Mouse (Mus musculus): ENCODE results near the gene Rer1. TPM values are rescaled to one million over a fixed set of nuclear protein-coding genes. Genes with fewer than 3 reads are reported as not detected.

Gene Rer1
- polyA plus RNA-seq, 1 experiment from 2014 or later, result 139 TPM

GRCm38 (mm10) chr4:155058325-155058724, 27.9 kb downstream of the Rer1 start:
- ATAC-seq (ENCODE audit: low FRiP score, low TSS enrichment) (no peak), DNase-seq (no peak)
- no peaks in the 10 kb centered on the region for H3K36me3 ChIP-seq (ENCODE audit: control insufficient read depth, insufficient read depth, low read length)
- H3K27ac ChIP-seq (replicated peaks; ENCODE audit: low read depth, low read length), result no peak overlapping the region
- no peak overlapping the region for H3K4me2 ChIP-seq (ENCODE audit: low read length)
- no peaks in the 10 kb centered on the region for H3K9me3 ChIP-seq (ENCODE audit: control insufficient read depth, low read length)
- H3K4me1 ChIP-seq (ENCODE audit: control insufficient read depth, insufficient read depth, low read length), result 0 out of 2 replicates have a peak, but pooled peaks cover 9% of the 10 kb centered on the region
- no peak overlapping the region for H3K4me3 ChIP-seq (replicated peaks; ENCODE audit: low read depth, low read length)
- 39% methylated on average over 10 of the region's 10 CpGs for WGBS
- no peaks in the 10 kb centered on the region for H3K27me3 ChIP-seq (ENCODE audit: control insufficient read depth, insufficient read depth, low read length)
- no peak overlapping the region for H3K9ac ChIP-seq (replicated peaks; ENCODE audit: low read length)

- no peaks in the 10 kb centered on the region for H3K36me3 ChIP-seq (ENCODE audit: control insufficient read depth, insufficient read depth, low read length)
These were observed 29.5 kb downstream of the Rer1 start, which contains the start of gene Plch2 for GRCm38 (mm10) chr4:155056724-155057123. Plch2 (minus strand) TSS chr4:155056784.

GRCm38 (mm10) chr4:155050116-155050515, 36.1 kb downstream of the Rer1 start:
- no peak for ATAC-seq (ENCODE audit: low FRiP score, low TSS enrichment)
- 83% methylated on average over 7 of the region's 7 CpGs for WGBS

More at GRCm38 (mm10) chr4:155056724-155057123, 29.5 kb downstream of the Rer1 start, which contains the start of gene Plch2:
- 64% methylated on average over 10 of the region's 10 CpGs for WGBS
- Histone ChIP-seq H3K27me3 (ENCODE audit: control insufficient read depth, insufficient read depth, low read length) (no peaks in the 10 kb centered on the region), H3K4me2 (ENCODE audit: low read length) (no peak within 1 kb of the TSS), H3K9ac (replicated peaks; ENCODE audit: low read length) (no peak within 1 kb of the TSS), H3K9me3 (ENCODE audit: control insufficient read depth, low read length) (no peaks in the 10 kb centered on the region), H3K4me3 (replicated peaks; ENCODE audit: low read depth, low read length) (no peak within 1 kb of the TSS), H3K27ac (replicated peaks; ENCODE audit: low read depth, low read length) (no peak within 1 kb of the TSS), H3K4me1 (ENCODE audit: control insufficient read depth, insufficient read depth, low read length) (0 out of 2 replicates have a peak, but pooled peaks cover 9% of the 10 kb centered on the region)
- ATAC-seq (ENCODE audit: low FRiP score, low TSS enrichment) (peak; percentile 25; the same call in 1 of the 2 replicates), DNase-seq (no peak)

GRCm38 (mm10) chr4:155046636-155047035, 39.5 kb downstream of the Rer1 start:
- no peak overlapping the region for H3K4me3 ChIP-seq (replicated peaks; ENCODE audit: low read depth, low read length)
- H3K9me3 ChIP-seq (ENCODE audit: control insufficient read depth, low read length), result no peaks in the 10 kb centered on the region
- 0 out of 2 replicates have a peak, but pooled peaks cover 10% of the 10 kb centered on the region for H3K4me1 ChIP-seq (ENCODE audit: control insufficient read depth, insufficient read depth, low read length)
- no peak for ATAC-seq (ENCODE audit: low FRiP score, low TSS enrichment)
- DNase-seq, result no peak
- peaks cover 25% of the 10 kb centered on the region for H3K27me3 ChIP-seq (ENCODE audit: control insufficient read depth, insufficient read depth, low read length)
- H3K27ac ChIP-seq (replicated peaks; ENCODE audit: low read depth, low read length), result no peak overlapping the region
- no peak overlapping the region for H3K4me2 ChIP-seq (ENCODE audit: low read length)
- no peak overlapping the region for H3K9ac ChIP-seq (replicated peaks; ENCODE audit: low read length)
- 88% methylated on average over 14 of the region's 14 CpGs for WGBS
- H3K36me3 ChIP-seq (ENCODE audit: control insufficient read depth, insufficient read depth, low read length), result no peaks in the 10 kb centered on the region

More at GRCm38 (mm10) chr4:155050116-155050515, 36.1 kb downstream of the Rer1 start:
- H3K9me3 ChIP-seq (ENCODE audit: control insufficient read depth, low read length), result no peaks in the 10 kb centered on the region
- no peak overlapping the region for H3K9ac ChIP-seq (replicated peaks; ENCODE audit: low read length)
- H3K4me3 ChIP-seq (replicated peaks; ENCODE audit: low read depth, low read length), result no peak overlapping the region
- no peaks in the 10 kb centered on the region for H3K4me1 ChIP-seq (ENCODE audit: control insufficient read depth, insufficient read depth, low read length)
- no peak for DNase-seq
- H3K27ac ChIP-seq (replicated peaks; ENCODE audit: low read depth, low read length), result no peak overlapping the region
- H3K27me3 ChIP-seq (ENCODE audit: control insufficient read depth, insufficient read depth, low read length), result no peaks in the 10 kb centered on the region
- H3K4me2 ChIP-seq (ENCODE audit: low read length), result no peak overlapping the region
- no peaks in the 10 kb centered on the region for H3K36me3 ChIP-seq (ENCODE audit: control insufficient read depth, insufficient read depth, low read length)

- Histone ChIP-seq H3K9ac (replicated peaks; ENCODE audit: low read length) (peak overlapping the region; percentile 65), H3K27ac (replicated peaks; ENCODE audit: low read depth, low read length) (no peak overlapping the region)
These were observed 42.9 kb downstream of the Rer1 start for GRCm38 (mm10) chr4:155043289-155043625.

GRCm38 (mm10) chr4:155042606-155043288, 43.4 kb downstream of the Rer1 start:
- Histone ChIP-seq H3K36me3 (ENCODE audit: control insufficient read depth, insufficient read depth, low read length) (no peaks in the 10 kb centered on the region), H3K4me1 (ENCODE audit: control insufficient read depth, insufficient read depth, low read length) (peaks cover 25% of the 10 kb centered on the region), H3K4me3 (replicated peaks; ENCODE audit: low read depth, low read length) (peak overlapping the region; percentile 45), H3K27me3 (ENCODE audit: control insufficient read depth, insufficient read depth, low read length) (peaks cover 25% of the 10 kb centered on the region), H3K9ac (replicated peaks; ENCODE audit: low read length) (peak overlapping the region; percentile 65), H3K27ac (replicated peaks; ENCODE audit: low read depth, low read length) (no peak overlapping the region), H3K9me3 (ENCODE audit: control insufficient read depth, low read length) (no peaks in the 10 kb centered on the region), H3K4me2 (ENCODE audit: low read length) (peak overlapping the region; percentile 77)
- 2% methylated on average over 64 of the region's 65 CpGs for whole genome bisulfite sequencing
- ATAC-seq (ENCODE audit: low FRiP score, low TSS enrichment) (peak; percentile 32; the same call in 1 of the 2 replicates), DNase-seq (peak; percentile 67)

More at GRCm38 (mm10) chr4:155043289-155043625, 42.9 kb downstream of the Rer1 start:
- no peak; the same call in 1 of the 2 replicates for ATAC-seq (ENCODE audit: low FRiP score, low TSS enrichment)
- H3K4me3 ChIP-seq (replicated peaks; ENCODE audit: low read depth, low read length), result peak overlapping the region; percentile 45
- peaks cover 25% of the 10 kb centered on the region for H3K27me3 ChIP-seq (ENCODE audit: control insufficient read depth, insufficient read depth, low read length)
- peak overlapping the region; percentile 77 for H3K4me2 ChIP-seq (ENCODE audit: low read length)
- WGBS, result under 1% methylated on average over 25 of the region's 25 CpGs
- no peaks in the 10 kb centered on the region for H3K9me3 ChIP-seq (ENCODE audit: control insufficient read depth, low read length)
- H3K36me3 ChIP-seq (ENCODE audit: control insufficient read depth, insufficient read depth, low read length), result no peaks in the 10 kb centered on the region
- DNase-seq, result no peak
- peaks cover 25% of the 10 kb centered on the region for H3K4me1 ChIP-seq (ENCODE audit: control insufficient read depth, insufficient read depth, low read length)

GRCm38 (mm10) chr4:155040696-155041095, 45.5 kb downstream of the Rer1 start:
- H3K4me3 ChIP-seq (replicated peaks; ENCODE audit: low read depth, low read length), result no peak overlapping the region
- DNase-seq (no peak), ATAC-seq (ENCODE audit: low FRiP score, low TSS enrichment) (0 out of 2 replicates have a peak, but pooled peaks have one; percentile 16)
- H3K27me3 ChIP-seq (ENCODE audit: control insufficient read depth, insufficient read depth, low read length), result peaks cover 25% of the 10 kb centered on the region
- peak overlapping the region; percentile 38 for H3K4me2 ChIP-seq (ENCODE audit: low read length)
- peak overlapping the region; percentile 41 for H3K9ac ChIP-seq (replicated peaks; ENCODE audit: low read length)
- 38% methylated on average over 6 of the region's 6 CpGs for WGBS
- H3K36me3 ChIP-seq (ENCODE audit: control insufficient read depth, insufficient read depth, low read length), result no peaks in the 10 kb centered on the region
- H3K9me3 ChIP-seq (ENCODE audit: control insufficient read depth, low read length), result no peaks in the 10 kb centered on the region
- 0 out of 2 replicates have a peak overlapping the region, but pooled peaks have one; percentile 49 for H3K27ac ChIP-seq (replicated peaks; ENCODE audit: low read depth, low read length)
- H3K4me1 ChIP-seq (ENCODE audit: control insufficient read depth, insufficient read depth, low read length), result peaks cover 25% of the 10 kb centered on the region

GRCm38 (mm10) chr4:155040197-155040596, 46.0 kb downstream of the Rer1 start:
- peak overlapping the region; percentile 49; the same call in 1 of the 2 replicates for H3K27ac ChIP-seq (replicated peaks; ENCODE audit: low read depth, low read length)
- WGBS, result 6% methylated on average over 9 of the region's 9 CpGs
- no peak for ATAC-seq (ENCODE audit: low FRiP score, low TSS enrichment)
- peak overlapping the region; percentile 41 for H3K9ac ChIP-seq (replicated peaks; ENCODE audit: low read length)
- H3K9me3 ChIP-seq (ENCODE audit: control insufficient read depth, low read length), result no peaks in the 10 kb centered on the region
- H3K36me3 ChIP-seq (ENCODE audit: control insufficient read depth, insufficient read depth, low read length), result no peaks in the 10 kb centered on the region
- H3K4me1 ChIP-seq (ENCODE audit: control insufficient read depth, insufficient read depth, low read length), result peaks cover 25% of the 10 kb centered on the region
- peaks cover 25% of the 10 kb centered on the region for H3K27me3 ChIP-seq (ENCODE audit: control insufficient read depth, insufficient read depth, low read length)
- H3K4me3 ChIP-seq (replicated peaks; ENCODE audit: low read depth, low read length), result no peak overlapping the region
- peak overlapping the region; percentile 38 for H3K4me2 ChIP-seq (ENCODE audit: low read length)
- peak; percentile 58 for DNase-seq

- 66% methylated on average over 13 of the region's 13 CpGs for WGBS
These were observed 51.4 kb downstream of the Rer1 start for GRCm38 (mm10) chr4:155034787-155035186.

More at GRCm38 (mm10) chr4:155034787-155035186, 51.4 kb downstream of the Rer1 start:
- Histone ChIP-seq H3K4me3 (replicated peaks; ENCODE audit: low read depth, low read length) (no peak overlapping the region), H3K9me3 (ENCODE audit: control insufficient read depth, low read length) (no peaks in the 10 kb centered on the region), H3K9ac (replicated peaks; ENCODE audit: low read length) (no peak overlapping the region), H3K4me1 (ENCODE audit: control insufficient read depth, insufficient read depth, low read length) (peaks cover 21% of the 10 kb centered on the region), H3K36me3 (ENCODE audit: control insufficient read depth, insufficient read depth, low read length) (no peaks in the 10 kb centered on the region), H3K4me2 (ENCODE audit: low read length) (no peak overlapping the region), H3K27me3 (ENCODE audit: control insufficient read depth, insufficient read depth, low read length) (no peaks in the 10 kb centered on the region; the same call in 1 of the 2 replicates), H3K27ac (replicated peaks; ENCODE audit: low read depth, low read length) (no peak overlapping the region)
- ATAC-seq (ENCODE audit: low FRiP score, low TSS enrichment), result no peak
- DNase-seq, result no peak

All from midbrain, embryonic 14.5 days (tissue).